10 mouse cellular contexts compared by ENCODE assay signal in the genomic region with DNA sequence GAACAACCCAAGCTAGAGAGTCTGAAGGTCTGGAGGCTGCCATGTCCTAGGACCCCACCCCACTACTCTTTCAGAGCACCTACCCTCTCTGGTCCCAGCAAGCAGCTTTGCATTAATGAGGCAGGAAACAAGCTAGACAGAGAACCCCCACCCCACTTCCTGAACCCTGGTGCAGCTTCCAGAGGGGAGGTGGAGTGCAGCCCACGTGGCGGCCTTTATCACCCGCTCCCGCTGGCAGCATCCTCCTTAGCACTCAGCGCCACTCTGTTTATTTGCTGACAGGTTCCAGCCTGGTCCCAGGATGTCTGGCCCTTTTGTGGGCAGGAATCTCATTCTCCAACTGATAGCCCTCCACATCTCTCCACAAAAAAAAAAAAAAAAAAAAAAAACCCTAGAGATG. TPM values are rescaled to one million over a fixed set of nuclear protein-coding genes. Genes with fewer than 3 reads are reported as not detected.
DNase-seq lines count a peak whose midpoint lies in the region; ATAC-seq and TF ChIP-seq lines count a peak whose summit lies in the region.
"Had no signal": no experiment of that assay in that cellular context is flagged by ENCODE, and none has a peak within 500 bp of the region (broad histone marks: within the 10 kb centered on the region; RNA-seq: fewer than 3 reads in every experiment).

No protein-coding gene starts in this region.

- no peak overlapping the region for H3K4me2 ChIP-seq in heart, postnatal 0 days (ENCODE audit: low read depth, low read length)
- H3K4me2 ChIP-seq in liver, embryonic 12.5 days = no peak overlapping the region
- H3K4me2 ChIP-seq: embryonic facial prominence, embryonic 15.5 days had no signal

- whole genome bisulfite sequencing in heart, postnatal 0 days = 0% methylated on average over 5 of the region's 5 CpGs
- 19% methylated on average over 5 of the region's 5 CpGs for WGBS in liver, embryonic 12.5 days (ENCODE audit: insufficient replicate concordance)

- ATAC-seq in heart, postnatal 0 days (ENCODE audit: insufficient read depth, low read depth) = peak; percentile 51
- no peak for ATAC-seq in liver, embryonic 12.5 days
- ATAC-seq: midbrain, embryonic 16.5 days had no signal

- no peaks in the 10 kb centered on the region for H3K27me3 ChIP-seq in heart, postnatal 0 days (ENCODE audit: control insufficient read depth, insufficient read depth, low read length)
- H3K27me3 ChIP-seq in liver, embryonic 12.5 days (replicated peaks) = no peaks in the 10 kb centered on the region
- H3K27me3 ChIP-seq: embryonic facial prominence, embryonic 15.5 days had no signal

- DNase-seq in gastrocnemius, postnatal 25 days = peak; percentile 10
- no peak for DNase-seq in gastrocnemius, postnatal 36 days
- DNase-seq in embryo, embryonic 10 days (ENCODE audit: low spot score) = peak; percentile 29
- DNase-seq in heart, postnatal 0 days (ENCODE audit: low spot score) = peak; percentile 77
- DNase-seq in left cerebral cortex, adult 8-10 months (ENCODE audit: low spot score in 2 of 2) = no peak
- DNase-seq in layer of hippocampus, postnatal 36 days = no peak
- no peak for DNase-seq in cerebellum, postnatal 4 days (ENCODE audit: low spot score in 2 of 2)

- 0 out of 2 replicates have a peak overlapping the region, but pooled peaks have one; percentile 11 for H3K9ac ChIP-seq in heart, postnatal 0 days (replicated peaks; ENCODE audit: low read depth, low read length)
- no peak overlapping the region for H3K9ac ChIP-seq in liver, embryonic 12.5 days
- H3K9ac ChIP-seq: embryonic facial prominence, embryonic 15.5 days had no signal

- intact Hi-C loops in gastrocnemius, postnatal 36 days (cut with DNase I) = no loop called here

- no peaks in the 10 kb centered on the region for H3K36me3 ChIP-seq in heart, postnatal 0 days (replicated peaks; ENCODE audit: control insufficient read depth, insufficient read depth, low read length)
- H3K36me3 ChIP-seq in liver, embryonic 12.5 days = peaks cover 5% of the 10 kb centered on the region; the same call in 1 of the 2 replicates
- H3K36me3 ChIP-seq: embryonic facial prominence, embryonic 15.5 days had no signal

- H3K4me1 ChIP-seq in heart, postnatal 0 days (ENCODE audit: control insufficient read depth, insufficient read depth) = peaks cover 78% of the 10 kb centered on the region
- H3K4me1 ChIP-seq in liver, embryonic 12.5 days = no peaks in the 10 kb centered on the region

- H3K9me3 ChIP-seq in heart, postnatal 0 days (replicated peaks; ENCODE audit: control insufficient read depth, low read length) = no peaks in the 10 kb centered on the region
- H3K9me3 ChIP-seq in liver, embryonic 12.5 days (replicated peaks) = no peaks in the 10 kb centered on the region
- H3K9me3 ChIP-seq: embryonic facial prominence, embryonic 15.5 days had no signal

- no peak for TF ChIP-seq CTCF in heart, postnatal 0 days (IDR thresholded peaks at IDR 0.05; ENCODE audit: low read depth)

- no peak overlapping the region for H3K4me3 ChIP-seq in heart, postnatal 0 days (ENCODE audit: low read depth, low read length)
- no peak overlapping the region for H3K4me3 ChIP-seq in liver, embryonic 12.5 days
- H3K4me3 ChIP-seq: embryonic facial prominence, embryonic 15.5 days had no signal

- peak overlapping the region; percentile 81 for H3K27ac ChIP-seq in heart, postnatal 0 days (ENCODE audit: low read depth)
- H3K27ac ChIP-seq in liver, embryonic 12.5 days = peak overlapping the region; percentile 42; the same call in 1 of the 2 replicates
- H3K27ac ChIP-seq: embryonic facial prominence, embryonic 15.5 days had no signal

- TF ChIP-seq EP300 in heart, postnatal 0 days (IDR thresholded peaks at IDR 0.05; ENCODE audit: low read depth) = peak; percentile 84

RNA-seq across cellular contexts. Expression of gene Sardh, which starts 38.3 kb away (rescaled TPM):
- 1 to 10 TPM; 2.4 to 2.5 TPM for total RNA-seq in gastrocnemius, postnatal 25 days (2021)
- 1 to 10 TPM in 1 of 2 experiments, under 1 TPM in 1; 0.82 to 1.4 TPM for total RNA-seq in gastrocnemius, postnatal 36 days (2021)
- total RNA-seq in heart, postnatal 0 days (2014; rRNA removed; ENCODE audit: low replicate concordance) = 31.6 and 46.8 TPM in 2 replicates
- polyA plus RNA-seq in heart, postnatal 0 days (2015; fragmentation: Nextera tagmentation; extraction: Ambion mirVana) = 18.1 and 20.7 TPM in 2 replicates
- polyA plus RNA-seq in liver, embryonic 12.5 days (2016; fragmentation: Nextera tagmentation; extraction: Ambion mirVana) = 37.6 and 41.5 TPM in 2 replicates
- 10 to 100 TPM in 1 of 4 experiments, 1 to 10 TPM in 3; 8.0 to 12.6 (median 9.3) TPM for total RNA-seq in left cerebral cortex, adult 8-10 months (2022)
- 1 to 10 TPM; 7.2 to 8.7 TPM for total RNA-seq in layer of hippocampus, postnatal 36 days (2021)

RNA-seq across cellular contexts. Expression of gene Dbh, which starts 44.8 kb away (rescaled TPM):
- not detected for total RNA-seq in gastrocnemius, postnatal 25 days (2021)
- not detected for total RNA-seq in gastrocnemius, postnatal 36 days (2021)
- total RNA-seq in heart, postnatal 0 days (2014; rRNA removed; ENCODE audit: low replicate concordance) = not detected in 2 replicates
- polyA plus RNA-seq in heart, postnatal 0 days (2015; fragmentation: Nextera tagmentation; extraction: Ambion mirVana) = 1.7 TPM in 2 replicates
- polyA plus RNA-seq in liver, embryonic 12.5 days (2016; fragmentation: Nextera tagmentation; extraction: Ambion mirVana) = 0.05 and 0.12 TPM in 2 replicates
- total RNA-seq in left cerebral cortex, adult 8-10 months (2022) = under 1 TPM; 0.20 to 0.53 (median 0.43) TPM
- under 1 TPM; 0.25 to 0.48 TPM for total RNA-seq in layer of hippocampus, postnatal 36 days (2021)

Comparison
In these comparisons a context has a peak if more than half of its experiments do, and no peak if none do; other contexts are left out.
1. DNase-seq: peak in gastrocnemius, postnatal 25 days (single experiment), embryo, embryonic 10 days (single experiment) and heart, postnatal 0 days (single experiment); none in gastrocnemius, postnatal 36 days (0 of 2), left cerebral cortex, adult 8-10 months (0 of 2), layer of hippocampus, postnatal 36 days (0 of 2) and cerebellum, postnatal 4 days (0 of 2).